Mouse (Mus musculus) limb, embryonic 13.5 days (tissue): ENCODE measurements around the gene Gm27027. TPM values are rescaled to one million over a fixed set of nuclear protein-coding genes. Genes with fewer than 3 reads are reported as not detected.

Experiments
- ATAC-seq: fragments of 200-750 bp; cut with Nextera tagmentation; 2 replicates; pipeline ENCODE4 v1.8.0; 2017; ENCODE audit warnings: low read depth, moderate number of reproducible peaks, moderate TSS enrichment; ENCODE audit not compliant: low FRiP score
- H3K27ac ChIP-seq: fragments of 300-500 bp; sonication (generic); 2 replicates; pipeline ENCODE4 v1.5.1; 2015; ENCODE audit warnings: inconsistent platforms, mild to moderate bottlenecking, moderate library complexity
- H3K27me3 ChIP-seq: fragments of 300-500 bp; sonication (generic); 2 replicates; pipeline ENCODE4 v1.6.1; 2015; ENCODE audit warnings: mild to moderate bottlenecking, inconsistent platforms
- H3K36me3 ChIP-seq: fragments of 300-500 bp; sonication (generic); 2 replicates; pipeline ENCODE4 v1.6.1; 2015; ENCODE audit warnings: inconsistent platforms, mild to moderate bottlenecking, moderate library complexity
- H3K4me1 ChIP-seq: fragments of 300-500 bp; sonication (generic); 2 replicates; pipeline ENCODE4 v1.6.1; 2015; ENCODE audit warnings: inconsistent platforms
- H3K4me2 ChIP-seq: fragments of 300-500 bp; sonication (generic); replicated peaks from 2 replicates; pipeline ENCODE4 v1.6.1; 2015; ENCODE audit warnings: inconsistent platforms, mild to moderate bottlenecking, moderate library complexity
- H3K4me3 ChIP-seq: fragments of 300-500 bp; sonication (generic); 2 replicates; pipeline ENCODE4 v1.5.1; 2015; ENCODE audit warnings: moderate library complexity, mild to moderate bottlenecking, inconsistent platforms
- H3K9ac ChIP-seq: fragments of 300-500 bp; sonication (generic); 2 replicates; pipeline ENCODE4 v1.6.1; 2015; ENCODE audit warnings: mild to moderate bottlenecking, inconsistent platforms
- H3K9me3 ChIP-seq: fragments of 300-500 bp; sonication (generic); 2 replicates; pipeline ENCODE4 v1.6.1; 2016; ENCODE audit warnings: inconsistent platforms
- WGBS: fragments of 180-500 bp; shearing (Covaris S2); methylation state at CpG from one replicate; pipeline ENCODE4 v1.1.7; 2015; 5-methylcytosine and 5-hydroxymethylcytosine counted together
- polyA plus RNA-seq: library from polyadenylated mRNA; unstranded; fragments of >200 nt; fragmentation: Nextera tagmentation; extraction: Ambion mirVana; gene quantifications from 2 replicates; pipeline ENCODE4 v1.2.1, GENCODE M21; 2015

The Gm27027 gene
- polyA plus RNA-seq, 1 experiment from 2014 or later = not detected

DNA sequence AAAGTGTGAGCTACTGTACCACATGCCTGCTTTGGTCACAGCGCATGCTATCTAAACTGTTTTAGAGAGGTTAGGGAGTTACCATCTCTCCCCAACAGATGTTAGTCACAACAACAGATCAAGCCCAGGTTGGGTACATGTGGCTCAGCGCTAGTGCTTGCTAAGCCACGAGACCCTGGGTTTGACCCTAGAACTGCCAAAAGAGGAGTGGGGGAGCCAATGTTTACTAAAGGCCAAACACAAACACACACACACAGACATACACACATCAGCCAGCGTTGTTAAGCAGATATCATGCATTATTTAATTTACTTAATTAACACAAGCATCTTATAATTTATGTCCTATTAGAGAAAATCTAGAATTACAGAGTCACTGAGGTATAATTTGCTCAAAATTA lies 5.8 kb upstream of the Gm27027 start:
- Histone ChIP-seq H3K4me2 (no peak overlapping the region), H3K9me3 (no peaks in the 10 kb centered on the region), H3K4me3 (no peak overlapping the region), H3K4me1 (no peaks in the 10 kb centered on the region), H3K27me3 (no peaks in the 10 kb centered on the region), H3K36me3 (peaks cover 87% of the 10 kb centered on the region), H3K9ac (no peak overlapping the region), H3K27ac (no peak overlapping the region)
- WGBS = 82% methylated on average over 4 of the region's 4 CpGs
- ATAC-seq = no peak

- no peak for ATAC-seq
- H3K9me3 ChIP-seq = no peaks in the 10 kb centered on the region
- no peak overlapping the region for H3K27ac ChIP-seq
- no peak overlapping the region for H3K9ac ChIP-seq
- 92% methylated on average over 6 of the region's 6 CpGs for WGBS
- H3K4me1 ChIP-seq = no peaks in the 10 kb centered on the region
- no peak overlapping the region for H3K4me2 ChIP-seq
- peaks cover 87% of the 10 kb centered on the region for H3K36me3 ChIP-seq
- H3K27me3 ChIP-seq = no peaks in the 10 kb centered on the region
- H3K4me3 ChIP-seq = no peak overlapping the region
These were observed 5.3 kb upstream of the Gm27027 start for GRCm38 (mm10) chr2:94001411-94001810.

GRCm38 (mm10) chr2:93992810-93993209 lies 3.3 kb downstream of the Gm27027 start:
- ATAC-seq = no peak
- H3K9ac ChIP-seq = no peak overlapping the region
- no peaks in the 10 kb centered on the region for H3K9me3 ChIP-seq
- no peaks in the 10 kb centered on the region for H3K27me3 ChIP-seq
- H3K4me2 ChIP-seq = no peak overlapping the region
- 64% methylated on average over 3 of the region's 3 CpGs for WGBS
- H3K4me3 ChIP-seq = no peak overlapping the region
- peaks cover 100% of the 10 kb centered on the region for H3K36me3 ChIP-seq
- H3K27ac ChIP-seq = no peak overlapping the region
- H3K4me1 ChIP-seq = no peaks in the 10 kb centered on the region

- no peak for ATAC-seq
- Histone ChIP-seq H3K36me3 (peaks cover 100% of the 10 kb centered on the region), H3K27me3 (no peaks in the 10 kb centered on the region), H3K9me3 (no peaks in the 10 kb centered on the region), H3K4me2 (no peak overlapping the region), H3K9ac (no peak overlapping the region), H3K4me1 (no peaks in the 10 kb centered on the region), H3K27ac (no peak overlapping the region), H3K4me3 (no peak overlapping the region)
- WGBS = 70% methylated on average over 5 of the region's 5 CpGs
These were observed 3.9 kb downstream of the Gm27027 start for GRCm38 (mm10) chr2:93992259-93992658.

- Histone ChIP-seq H3K9me3 (no peaks in the 10 kb centered on the region), H3K4me3 (no peak overlapping the region), H3K27ac (no peak overlapping the region), H3K36me3 (peaks cover 100% of the 10 kb centered on the region), H3K27me3 (no peaks in the 10 kb centered on the region), H3K9ac (no peak overlapping the region), H3K4me1 (no peaks in the 10 kb centered on the region), H3K4me2 (no peak overlapping the region)
- ATAC-seq = no peak
- WGBS = 86% methylated on average over 3 of the region's 3 CpGs
These were observed 4.8 kb downstream of the Gm27027 start for GRCm38 (mm10) chr2:93991336-93991735.

DNA sequence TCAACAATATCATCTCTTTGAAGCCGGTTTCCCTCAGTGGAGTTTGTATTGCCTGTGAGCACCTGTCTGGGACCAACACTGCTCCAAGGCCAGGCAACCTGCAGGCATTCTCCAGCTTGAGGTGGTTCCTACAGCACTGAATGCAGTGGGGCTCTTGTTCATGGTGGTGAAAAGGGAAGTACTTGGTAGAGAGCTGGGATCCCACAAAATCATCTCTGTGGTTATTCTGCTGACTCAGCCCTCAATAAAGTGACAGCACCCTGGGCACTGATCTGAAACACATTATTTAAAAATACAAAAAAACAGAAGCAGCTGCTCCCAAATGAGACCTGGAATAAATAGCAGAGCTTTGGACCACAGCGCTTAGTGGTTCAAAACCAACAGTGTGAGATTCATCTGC lies 7.7 kb downstream of the Gm27027 start:
- Histone ChIP-seq H3K36me3 (peaks cover 91% of the 10 kb centered on the region), H3K9ac (no peak overlapping the region), H3K4me2 (no peak overlapping the region), H3K27me3 (no peaks in the 10 kb centered on the region), H3K27ac (no peak overlapping the region), H3K9me3 (no peaks in the 10 kb centered on the region), H3K4me3 (no peak overlapping the region), H3K4me1 (no peaks in the 10 kb centered on the region)
- 94% methylated on average over 2 of the region's 2 CpGs for WGBS
- no peak for ATAC-seq

- Histone ChIP-seq H3K4me2 (no peak overlapping the region), H3K27ac (no peak overlapping the region), H3K4me1 (no peaks in the 10 kb centered on the region), H3K27me3 (no peaks in the 10 kb centered on the region), H3K9ac (no peak overlapping the region), H3K36me3 (peaks cover 80% of the 10 kb centered on the region), H3K9me3 (no peaks in the 10 kb centered on the region), H3K4me3 (no peak overlapping the region)
- ATAC-seq = no peak
- WGBS = 79% methylated on average over 4 of the region's 4 CpGs
These were observed 13.5 kb downstream of the Gm27027 start for GRCm38 (mm10) chr2:93982457-93983235.

DNA sequence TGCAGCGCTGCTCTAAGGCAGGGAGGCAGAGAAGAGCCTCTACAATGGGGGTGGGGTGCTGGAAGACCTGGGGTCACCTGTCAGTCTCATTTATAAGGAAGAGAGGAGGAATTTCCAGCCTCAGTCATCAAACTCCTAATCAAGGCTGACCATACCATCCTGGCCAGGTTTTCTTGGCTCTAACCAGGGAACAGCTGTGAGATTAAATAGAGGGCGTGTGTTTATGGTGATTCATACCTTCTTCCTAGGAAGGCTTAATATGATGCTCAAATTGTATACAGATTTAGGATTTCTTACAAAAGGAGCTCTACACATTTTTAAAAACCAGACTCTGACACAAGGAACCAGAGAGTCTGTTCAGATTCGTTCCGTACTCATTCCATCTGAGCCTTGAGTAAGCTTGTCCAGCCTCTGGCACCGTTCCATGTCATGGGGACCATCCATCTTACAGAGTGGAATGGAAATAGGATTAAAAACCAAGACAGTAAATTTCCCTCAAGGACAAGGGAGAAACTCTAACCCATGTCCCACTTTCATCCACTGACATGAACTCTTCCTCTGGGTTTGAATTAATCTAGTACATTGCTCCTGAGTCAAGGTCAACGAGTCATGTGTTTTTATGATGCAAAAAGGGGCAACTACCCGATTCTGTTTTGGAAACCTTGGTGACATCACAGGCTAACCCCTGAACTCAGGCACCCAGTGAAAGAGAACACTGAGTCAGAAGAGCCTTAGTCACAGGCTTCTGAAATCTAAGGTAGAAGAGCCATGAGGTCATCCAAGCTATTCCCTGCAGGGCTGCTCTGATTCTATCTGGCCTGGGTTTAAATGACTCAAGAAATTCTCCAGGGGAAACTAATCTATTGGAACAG lies 16.7 kb downstream of the Gm27027 start:
- no peak for ATAC-seq
- H3K9ac ChIP-seq = no peak overlapping the region
- H3K27me3 ChIP-seq = no peaks in the 10 kb centered on the region
- peaks cover 53% of the 10 kb centered on the region for H3K36me3 ChIP-seq
- no peak overlapping the region for H3K4me2 ChIP-seq
- H3K27ac ChIP-seq = no peak overlapping the region
- H3K4me3 ChIP-seq = no peak overlapping the region
- H3K4me1 ChIP-seq = peaks cover 23% of the 10 kb centered on the region
- WGBS = 84% methylated on average over 7 of the region's 7 CpGs
- no peaks in the 10 kb centered on the region for H3K9me3 ChIP-seq

- Histone ChIP-seq H3K27me3 (no peaks in the 10 kb centered on the region), H3K4me3 (peak overlapping the region; percentile 49), H3K4me2 (peak overlapping the region; percentile 88), H3K27ac (no peak overlapping the region; the same call in 1 of the 2 replicates), H3K9ac (peak overlapping the region; percentile 70), H3K4me1 (peaks cover 23% of the 10 kb centered on the region), H3K36me3 (peaks cover 30% of the 10 kb centered on the region), H3K9me3 (no peaks in the 10 kb centered on the region)
- ATAC-seq = peak; percentile 84
- 3% methylated on average over 37 of the region's 37 CpGs for WGBS
These were observed 19.5 kb downstream of the Gm27027 start for GRCm38 (mm10) chr2:93976436-93977252.

GRCm38 (mm10) chr2:93975526-93976435 lies 20.4 kb downstream of the Gm27027 start:
- peak overlapping the region; percentile 49 for H3K4me3 ChIP-seq
- peak overlapping the region; percentile 70 for H3K9ac ChIP-seq
- H3K9me3 ChIP-seq = no peaks in the 10 kb centered on the region
- ATAC-seq = peak; percentile 9; the same call in 1 of the 2 replicates
- peaks cover 22% of the 10 kb centered on the region for H3K36me3 ChIP-seq
- WGBS = 22% methylated on average over 21 of the region's 21 CpGs
- peaks cover 23% of the 10 kb centered on the region for H3K4me1 ChIP-seq
- H3K27me3 ChIP-seq = no peaks in the 10 kb centered on the region
- H3K27ac ChIP-seq = no peak overlapping the region
- peak overlapping the region; percentile 88 for H3K4me2 ChIP-seq

- H3K27me3 ChIP-seq = no peaks in the 10 kb centered on the region
- H3K36me3 ChIP-seq = peaks cover 14% of the 10 kb centered on the region
- H3K4me1 ChIP-seq = peaks cover 23% of the 10 kb centered on the region
- ATAC-seq = no peak
- 40% methylated on average over 7 of the region's 7 CpGs for WGBS
- no peak overlapping the region for H3K27ac ChIP-seq
- no peak overlapping the region for H3K4me3 ChIP-seq
- H3K4me2 ChIP-seq = no peak overlapping the region
- no peak overlapping the region for H3K9ac ChIP-seq
- H3K9me3 ChIP-seq = no peaks in the 10 kb centered on the region
These were observed 21.1 kb downstream of the Gm27027 start for GRCm38 (mm10) chr2:93975041-93975440.
